Mouse (Mus musculus): Measurements from ENCODE around the gene Rbfox2.

Rbfox2 gene

DNA sequence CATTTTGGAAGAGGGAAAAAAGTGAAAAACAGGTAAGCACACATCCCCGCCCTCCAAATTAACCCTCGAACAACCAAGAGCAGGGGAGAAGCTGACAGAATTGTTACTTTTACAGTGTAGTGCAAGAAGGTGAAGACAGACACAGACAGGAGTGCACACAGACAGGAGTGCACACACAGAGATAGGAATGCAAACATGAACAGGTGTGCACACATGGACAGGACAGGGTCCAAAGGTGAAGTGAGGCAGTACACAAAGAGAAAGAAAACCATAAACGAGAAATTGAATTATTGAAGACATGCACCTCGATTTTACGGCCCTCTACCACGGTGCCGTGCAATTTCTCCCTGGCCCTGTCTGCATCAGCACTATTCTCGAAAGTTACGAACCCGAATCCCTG, 201.5 kb downstream of the Rbfox2 start:
- DNase-seq (ENCODE audit: low spot score in 2 of 2) = no peak

DNA sequence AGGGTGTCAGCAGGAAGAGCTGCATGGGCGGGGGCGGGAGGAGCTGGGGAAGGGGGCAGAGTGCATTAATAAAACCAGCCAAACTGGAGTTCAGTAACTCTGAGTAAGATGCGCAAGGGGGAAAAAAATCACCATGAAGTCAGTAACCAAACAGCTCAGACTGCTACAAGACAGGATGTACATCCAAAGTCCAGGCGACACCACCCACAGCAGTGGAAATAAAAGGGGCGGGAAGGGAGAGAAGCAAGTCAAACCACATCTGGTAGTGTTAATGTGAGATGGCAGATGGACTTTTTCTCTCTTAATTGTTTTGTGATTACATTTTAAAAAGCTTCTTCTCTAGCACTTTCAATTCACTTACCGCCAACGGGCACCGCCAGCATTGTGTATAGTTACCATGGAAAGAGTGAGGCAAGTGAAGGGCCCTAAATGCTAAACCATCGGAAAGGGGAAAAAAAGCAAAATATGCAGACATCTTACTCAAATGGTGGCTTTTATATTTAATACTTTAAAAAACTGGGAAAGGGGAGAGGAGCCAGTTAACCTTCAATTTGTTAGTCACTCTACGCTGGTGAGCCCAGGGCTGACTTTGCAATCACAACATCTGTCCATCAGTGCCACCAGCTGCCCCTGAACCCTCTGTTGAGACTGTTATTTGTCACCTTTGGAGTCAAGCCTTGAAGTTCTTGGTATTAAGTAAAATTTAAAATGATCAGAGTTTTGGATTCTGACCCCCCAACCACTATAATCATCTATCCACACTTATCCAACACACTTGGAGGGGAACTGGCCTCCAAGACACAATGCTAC, 202.2 kb downstream of the Rbfox2 start:
- DNase-seq (ENCODE audit: low spot score in 2 of 2) = no peak

DNA sequence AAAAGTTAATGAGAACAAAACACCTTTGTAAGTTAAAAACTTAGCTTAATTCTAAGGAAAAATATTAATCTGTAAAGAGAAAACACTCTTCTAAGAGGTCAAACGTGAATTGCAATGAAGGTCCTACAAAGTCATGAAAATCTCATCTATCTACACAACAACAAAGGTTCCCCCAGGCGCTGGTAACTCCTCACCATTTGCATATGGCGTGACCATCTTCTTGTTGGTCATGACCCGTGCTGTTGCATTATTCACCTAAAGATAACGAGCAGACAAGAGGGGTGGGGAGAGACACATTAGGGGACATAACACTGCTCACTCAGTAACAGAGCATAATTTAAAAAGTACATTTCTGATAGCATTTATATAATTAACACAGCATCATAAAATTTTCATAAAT, 204.1 kb downstream of the Rbfox2 start:
- DNase-seq (ENCODE audit: low spot score in 2 of 2) = no peak

DNA sequence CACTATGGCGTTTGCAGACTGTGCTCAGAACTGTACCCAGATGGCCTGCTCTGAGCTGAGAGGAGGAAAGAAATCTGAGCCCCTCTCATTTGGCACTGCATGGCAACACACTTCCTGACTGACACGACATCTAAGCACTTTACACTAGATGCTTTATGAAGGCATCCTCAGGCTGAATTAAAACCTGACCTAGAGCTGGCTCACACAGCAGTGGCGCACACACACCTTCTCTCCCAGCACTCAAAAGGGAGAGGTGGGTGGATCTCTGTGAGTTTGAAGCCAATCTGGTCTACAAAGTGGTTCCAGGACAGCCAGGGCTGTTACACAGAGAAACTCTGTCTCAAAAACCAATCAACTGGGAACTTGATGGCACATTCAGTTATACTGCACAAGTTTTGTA, 207.0 kb downstream of the Rbfox2 start:
- no peak for DNase-seq (ENCODE audit: low spot score in 2 of 2)

DNA sequence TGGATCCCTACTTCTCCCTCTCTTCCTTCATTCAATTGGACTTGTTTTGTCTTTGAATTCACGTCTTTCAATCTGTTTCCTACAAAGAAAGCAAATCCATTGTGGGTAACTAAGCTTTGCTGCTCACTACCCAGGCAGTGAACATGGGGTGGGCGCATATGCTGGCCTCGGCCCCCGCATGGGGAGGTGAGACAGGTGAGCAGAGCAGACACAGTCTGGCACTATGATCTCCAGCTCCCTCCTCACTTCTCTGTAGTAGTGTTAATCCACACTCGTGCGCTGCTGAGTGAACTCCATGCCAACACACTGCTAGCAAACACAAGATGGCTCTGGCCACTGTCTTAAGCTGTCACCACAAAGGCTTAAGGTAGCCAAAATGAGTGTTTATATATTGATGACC, 209.4 kb downstream of the Rbfox2 start:
- DNase-seq (ENCODE audit: low spot score in 2 of 2) = no peak

DNA sequence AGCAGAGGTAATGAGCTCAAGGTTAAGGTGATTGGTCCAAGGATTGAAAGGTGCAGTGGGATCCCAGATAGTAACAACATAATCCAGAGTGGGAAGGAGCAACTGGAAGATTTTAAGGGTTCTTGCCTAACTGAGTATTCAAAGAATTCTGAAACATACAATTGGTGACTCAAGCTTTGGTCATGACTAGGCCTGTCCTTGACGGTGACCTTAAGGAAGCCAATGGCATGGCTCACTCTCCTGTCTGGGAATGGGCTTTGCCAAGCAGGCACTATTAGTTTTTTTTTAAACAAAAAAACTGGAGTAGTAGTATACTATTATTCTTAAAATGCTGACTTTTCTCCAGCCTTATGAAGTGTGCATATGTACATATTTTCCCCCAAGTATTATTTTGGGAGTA, 211.6 kb downstream of the Rbfox2 start:
- no peak for DNase-seq (ENCODE audit: low spot score in 2 of 2)

DNA sequence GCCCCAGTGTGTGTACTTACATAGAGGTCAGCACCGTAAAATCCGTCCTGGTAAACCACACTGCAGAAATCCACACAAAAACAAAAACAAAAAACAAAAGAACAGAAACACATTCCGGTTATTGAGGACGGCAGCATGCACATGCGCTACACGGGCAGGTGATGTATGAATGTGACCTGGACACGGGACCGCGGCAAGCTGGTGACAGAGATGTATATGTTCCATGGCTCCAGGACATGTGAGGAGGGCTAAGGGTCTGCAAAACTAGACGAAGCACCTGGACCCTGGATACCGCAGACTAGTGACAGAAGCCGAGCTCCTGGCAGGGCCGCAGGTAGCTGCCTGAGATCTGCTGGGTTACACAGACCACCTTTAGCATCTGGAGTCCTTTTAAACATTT, 212.4 kb downstream of the Rbfox2 start:
- DNase-seq (ENCODE audit: low spot score in 2 of 2) = no peak

DNA sequence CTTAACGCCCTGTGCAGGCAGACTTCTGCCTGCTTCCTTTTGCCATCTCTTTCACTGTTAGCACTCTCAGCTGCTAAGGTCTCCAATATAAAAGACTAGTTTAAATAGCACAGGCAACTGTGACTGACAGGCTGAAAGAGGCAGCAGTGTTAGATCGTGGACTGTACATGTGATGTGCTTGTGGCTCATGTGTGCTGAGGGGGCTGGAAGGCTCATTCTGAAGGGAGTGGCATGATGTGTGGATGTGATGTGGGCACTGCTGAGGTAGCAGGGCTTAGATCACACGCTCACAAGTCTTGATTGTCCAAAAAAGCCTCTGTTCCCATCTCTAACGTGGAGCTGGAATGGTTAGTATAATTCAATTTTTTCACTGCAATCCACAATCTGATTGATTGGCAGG, 215.4 kb downstream of the Rbfox2 start:
- DNase-seq (ENCODE audit: low spot score in 2 of 2) = no peak

DNA sequence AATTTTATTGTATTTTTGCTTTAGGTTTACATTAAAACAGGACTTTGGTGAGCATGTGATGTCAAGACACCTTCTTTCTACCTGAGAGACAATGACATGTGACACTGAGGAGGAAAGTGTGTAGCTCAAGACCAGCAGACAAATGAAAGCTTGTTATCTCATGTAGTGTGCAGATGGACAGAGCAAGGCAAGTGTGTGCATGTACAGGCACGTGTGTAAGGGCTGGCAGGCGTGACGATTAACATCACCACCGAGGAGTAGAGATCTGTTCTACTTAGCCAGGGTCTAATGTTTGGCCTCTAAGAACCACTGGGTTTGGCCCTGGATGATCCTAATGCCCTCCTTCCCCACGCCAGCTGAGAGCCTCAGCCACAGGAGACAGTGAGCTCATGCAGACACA, 216.3 kb downstream of the Rbfox2 start:
- DNase-seq (ENCODE audit: low spot score in 2 of 2) = no peak

DNA sequence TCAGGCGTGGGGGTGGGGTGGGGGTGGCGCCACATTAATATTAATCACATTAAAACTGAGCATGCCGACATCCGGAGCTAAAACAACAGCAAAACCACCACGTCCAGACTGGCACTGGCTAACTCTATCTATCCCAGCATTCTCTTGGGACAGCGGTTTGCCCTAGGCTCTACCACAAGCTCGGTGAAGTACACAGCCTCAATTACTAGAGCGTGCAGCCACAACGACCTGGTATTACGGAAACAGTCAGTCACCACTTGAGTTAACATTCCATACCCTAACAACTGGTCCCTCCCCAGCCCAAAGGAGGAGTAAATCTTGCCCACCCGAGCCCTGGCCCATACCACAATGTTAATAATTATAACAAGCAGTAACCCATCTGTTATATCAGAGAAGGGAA, 217.6 kb downstream of the Rbfox2 start:
- DNase-seq (ENCODE audit: low spot score in 2 of 2) = no peak

DNA sequence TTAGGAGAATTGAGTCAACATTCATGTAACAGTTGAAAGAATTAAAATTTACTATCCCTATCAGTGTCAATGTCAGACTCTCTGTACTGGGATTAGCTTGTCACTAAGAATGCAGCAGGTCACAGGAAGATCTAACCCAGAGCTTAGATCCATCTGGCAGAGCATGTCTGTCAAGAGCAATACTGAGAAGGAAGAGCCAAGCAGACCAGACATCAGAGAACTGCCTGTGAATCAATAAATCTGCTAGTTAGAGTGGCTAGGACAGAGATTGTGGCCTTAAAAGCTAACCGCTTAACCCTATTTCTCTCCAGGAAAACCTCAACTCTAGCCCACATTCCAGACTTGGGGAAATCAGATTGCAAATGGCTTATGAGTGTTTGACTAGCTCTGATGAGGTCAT, 220.3 kb downstream of the Rbfox2 start:
- DNase-seq (ENCODE audit: low spot score in 2 of 2) = no peak

DNA sequence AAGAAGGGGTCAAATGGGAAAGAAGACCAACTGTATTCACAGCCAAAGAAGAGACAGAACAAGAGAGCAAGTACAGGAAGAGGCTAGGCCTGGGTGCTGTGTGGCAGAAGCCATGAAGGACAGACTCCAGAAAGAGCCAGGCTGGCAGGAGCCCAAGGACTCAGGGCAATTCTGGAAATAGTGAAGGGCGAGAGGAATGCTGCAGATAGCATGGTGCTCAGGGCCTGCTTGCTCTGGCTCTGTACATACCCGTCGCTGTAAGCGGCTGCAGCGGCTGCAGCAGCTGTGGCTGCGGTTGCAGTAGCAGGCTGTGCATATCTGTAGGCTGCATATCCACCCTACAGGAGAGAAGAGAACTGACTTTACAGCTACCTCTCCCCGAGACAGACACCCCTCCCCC, 221.0 kb downstream of the Rbfox2 start:
- DNase-seq (ENCODE audit: low spot score in 2 of 2) = no peak

DNA sequence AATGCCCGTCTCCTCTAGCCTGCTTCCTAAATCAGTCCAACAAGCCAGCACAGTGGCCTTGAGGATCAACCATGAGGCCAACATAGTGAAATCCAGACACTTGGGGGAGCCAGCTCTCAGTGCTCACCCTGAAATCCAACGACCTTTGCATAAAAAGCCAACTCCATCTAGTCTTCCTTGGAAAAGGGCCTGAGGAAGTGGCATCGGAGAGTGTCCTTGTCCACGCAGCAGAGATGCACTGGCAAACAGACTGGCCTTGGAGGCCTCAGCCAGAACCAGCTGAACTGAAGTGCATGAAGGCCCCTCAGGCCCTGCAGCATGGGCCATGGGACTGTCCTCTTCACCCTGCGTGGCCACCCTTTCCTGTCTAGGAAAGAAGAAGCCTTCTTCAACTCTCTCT, 225.3 kb downstream of the Rbfox2 start:
- DNase-seq (ENCODE audit: low spot score in 2 of 2) = no peak

DNA sequence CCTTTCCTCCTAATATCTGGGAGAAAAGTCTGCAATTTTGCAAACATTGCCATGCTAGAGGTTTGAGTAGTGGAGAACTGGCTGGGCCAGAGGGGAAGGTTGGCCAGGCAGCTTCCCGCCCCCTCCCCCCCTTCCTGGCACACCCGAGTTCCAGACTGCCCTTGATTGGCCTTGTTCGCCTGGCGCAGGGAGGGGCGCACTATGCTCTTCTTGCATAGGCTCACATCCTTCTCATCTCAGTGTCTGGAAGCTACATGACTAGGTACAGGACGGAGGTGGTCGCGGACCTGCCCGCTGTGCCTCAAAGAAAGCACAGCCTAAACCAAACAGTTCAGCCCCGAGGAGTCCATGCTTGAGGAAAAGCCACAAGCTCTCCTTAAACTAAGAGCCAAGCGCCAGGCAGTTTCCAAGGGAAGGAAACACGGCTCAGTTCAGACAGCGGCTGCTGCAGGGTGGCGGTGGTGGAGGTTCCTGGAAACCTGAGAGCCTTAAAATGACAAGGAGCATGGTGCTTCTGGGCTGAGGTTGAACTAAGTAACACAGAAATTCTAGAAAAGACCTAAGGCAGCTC, 226.0 kb downstream of the Rbfox2 start:
- DNase-seq (ENCODE audit: low spot score in 2 of 2) = no peak

DNA sequence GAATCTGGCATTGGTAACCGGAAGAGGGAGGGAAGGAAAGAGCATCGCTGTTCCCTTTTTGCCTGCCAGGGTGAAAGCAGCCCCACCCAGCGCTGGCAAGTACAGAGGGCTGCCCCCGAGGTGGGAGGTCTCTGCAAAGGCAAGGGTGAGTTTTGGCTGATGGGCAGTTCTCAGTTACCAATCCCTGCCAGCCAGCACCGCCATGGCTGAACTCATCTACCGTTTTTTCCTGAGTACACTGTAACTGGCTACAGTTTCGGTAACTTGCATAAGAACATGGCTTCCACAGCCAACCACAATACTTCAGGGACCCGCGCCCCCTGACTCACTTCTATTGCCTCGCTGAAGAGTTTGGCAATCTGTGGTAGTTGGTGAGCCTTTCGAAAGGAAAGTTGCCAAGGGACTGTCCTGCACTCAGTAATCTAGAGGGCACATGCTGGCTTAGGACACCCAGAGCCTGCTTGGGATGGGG, 226.9 kb downstream of the Rbfox2 start:
- DNase-seq (ENCODE audit: low spot score in 2 of 2) = no peak

DNA sequence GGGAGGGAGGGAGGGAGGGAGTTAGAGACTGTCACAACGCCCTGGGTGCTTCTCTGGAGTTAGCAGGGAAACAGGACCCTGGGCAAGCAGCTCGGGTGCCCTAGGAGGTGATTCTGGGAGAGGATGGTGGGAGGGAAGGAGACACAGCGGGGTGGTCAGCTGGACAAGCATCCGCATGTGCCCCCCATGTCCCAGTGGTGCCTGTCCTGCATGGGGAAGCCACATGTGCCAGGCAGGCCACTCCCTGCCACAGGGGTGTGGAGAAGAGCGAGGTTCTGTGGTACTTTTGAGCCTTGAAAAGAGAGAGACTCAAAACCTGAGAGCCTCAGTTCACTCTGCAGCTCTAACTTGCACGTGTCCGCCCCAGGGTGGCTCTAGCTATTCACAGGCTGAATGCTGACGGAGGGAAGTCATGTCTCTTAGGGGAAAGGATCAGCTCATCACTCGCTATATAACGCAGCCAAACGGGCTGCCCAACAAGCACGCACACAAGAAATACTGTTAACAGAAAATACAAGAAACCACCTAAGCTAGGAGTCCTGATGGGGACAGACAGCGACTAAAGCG, 227.5 kb downstream of the Rbfox2 start:
- DNase-seq (ENCODE audit: low spot score in 2 of 2) = no peak

DNA sequence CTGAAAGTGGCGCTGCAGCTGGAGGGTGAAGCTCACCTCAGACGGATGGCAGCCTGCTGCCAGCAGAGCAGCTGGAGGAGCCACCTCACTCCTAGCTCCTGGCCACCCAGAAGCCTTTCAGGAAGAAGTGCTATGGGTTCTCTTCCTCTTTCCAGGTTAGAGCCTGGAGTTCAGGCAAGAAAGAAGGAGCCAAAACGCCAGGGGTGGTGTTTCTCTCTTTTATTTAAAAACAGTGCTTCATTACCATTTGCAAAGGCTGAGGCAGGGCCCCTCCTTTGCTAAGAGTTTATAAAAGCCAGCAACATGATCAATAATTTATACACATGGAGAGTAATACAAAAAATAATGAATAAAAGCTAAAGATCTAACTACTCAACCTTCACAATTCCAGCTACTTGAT, 228.0 kb downstream of the Rbfox2 start:
- no peak for DNase-seq (ENCODE audit: low spot score in 2 of 2)

DNA sequence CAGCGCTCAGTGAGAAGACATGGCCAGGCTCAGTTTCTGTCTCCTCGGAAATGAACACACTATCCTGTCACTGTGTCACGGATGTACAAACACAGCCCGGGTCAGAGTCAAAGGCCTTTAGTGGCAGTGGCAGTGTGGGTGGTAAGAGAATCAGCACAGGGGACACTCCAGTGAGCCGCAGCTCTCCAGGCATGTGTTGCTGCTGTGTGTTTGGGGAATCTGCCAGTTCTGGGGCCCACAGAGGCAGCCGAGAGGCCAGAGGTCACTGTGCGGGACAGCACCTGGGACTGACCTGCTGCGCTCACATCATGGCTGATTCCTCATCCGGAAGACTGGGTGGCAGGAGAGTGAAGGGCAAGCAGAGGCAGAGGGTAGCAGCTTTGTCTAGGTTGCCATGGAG, 228.9 kb downstream of the Rbfox2 start:
- no peak for DNase-seq (ENCODE audit: low spot score in 2 of 2)

DNA sequence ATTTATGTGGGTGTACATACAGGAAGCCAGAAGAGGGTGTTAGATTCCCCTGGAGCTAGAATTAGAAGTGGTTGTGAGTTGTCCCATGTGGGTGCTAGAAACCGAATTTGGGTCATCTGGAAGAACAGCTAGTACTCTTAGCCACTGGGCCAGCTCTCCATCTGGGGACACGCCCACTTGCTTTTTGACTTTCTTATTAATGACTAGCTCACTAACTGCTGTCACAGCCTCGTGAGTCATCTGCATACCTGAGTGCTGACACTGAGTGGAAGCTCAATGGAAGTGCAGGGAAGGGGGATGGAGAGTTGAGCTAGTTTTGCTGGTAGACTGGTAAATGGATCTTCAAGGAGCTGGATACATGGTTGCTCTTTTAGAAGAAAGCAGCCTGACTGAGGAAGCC, 230.3 kb downstream of the Rbfox2 start:
- DNase-seq (ENCODE audit: low spot score in 2 of 2) = no peak

DNA sequence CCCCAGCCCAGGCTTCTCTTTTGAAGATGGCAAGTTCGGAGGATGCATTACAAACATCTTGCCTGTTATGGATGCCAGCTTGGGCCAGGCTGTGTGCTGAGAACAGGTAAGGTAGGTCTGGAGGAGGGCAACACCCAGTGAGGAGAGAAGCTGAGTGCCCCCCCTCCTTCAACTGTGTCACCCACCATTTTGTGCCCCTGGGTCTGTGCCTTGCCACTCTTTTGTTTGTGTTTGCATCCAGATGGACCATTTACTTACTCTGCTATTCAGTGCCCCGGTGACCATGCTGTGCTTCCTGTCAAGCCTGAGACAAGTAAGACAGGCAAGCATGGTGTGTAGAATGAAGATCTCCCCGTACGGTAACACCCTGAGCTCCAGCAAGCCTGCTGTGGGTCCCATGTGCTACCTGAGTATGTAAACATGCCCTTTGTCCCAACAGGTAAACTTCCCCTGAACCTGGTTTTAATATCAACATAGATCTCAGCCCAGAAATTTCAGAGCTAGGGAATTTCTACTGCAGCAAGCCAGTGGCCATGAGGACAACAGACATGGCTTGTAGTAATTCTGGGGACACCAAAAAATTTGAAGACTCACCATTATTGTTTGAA, 234.1 kb downstream of the Rbfox2 start:
- no peak for DNase-seq (ENCODE audit: low spot score in 2 of 2)

DNA sequence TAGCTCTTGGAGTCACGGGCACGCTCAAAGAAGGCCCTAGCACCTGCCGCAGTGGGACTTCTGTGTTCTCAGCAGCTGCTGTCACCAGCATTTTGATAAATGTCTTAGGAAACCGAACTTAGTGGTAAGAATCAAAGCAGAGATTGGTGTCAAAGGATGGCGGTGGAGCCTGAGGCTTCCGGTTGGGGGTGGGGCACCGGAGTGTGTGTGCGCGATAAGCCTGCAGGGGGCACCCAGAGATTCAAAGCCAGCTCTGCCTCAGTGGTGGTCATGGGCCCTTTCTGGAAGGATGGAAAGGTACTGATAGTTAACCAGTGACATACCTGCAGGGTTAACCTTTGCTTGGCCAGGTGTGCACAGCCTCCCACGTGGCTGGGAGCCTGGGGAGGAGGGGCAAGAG, 235.3 kb downstream of the Rbfox2 start:
- DNase-seq (ENCODE audit: low spot score in 2 of 2) = peak in 1 of 2 experiments; percentile 7

DNA sequence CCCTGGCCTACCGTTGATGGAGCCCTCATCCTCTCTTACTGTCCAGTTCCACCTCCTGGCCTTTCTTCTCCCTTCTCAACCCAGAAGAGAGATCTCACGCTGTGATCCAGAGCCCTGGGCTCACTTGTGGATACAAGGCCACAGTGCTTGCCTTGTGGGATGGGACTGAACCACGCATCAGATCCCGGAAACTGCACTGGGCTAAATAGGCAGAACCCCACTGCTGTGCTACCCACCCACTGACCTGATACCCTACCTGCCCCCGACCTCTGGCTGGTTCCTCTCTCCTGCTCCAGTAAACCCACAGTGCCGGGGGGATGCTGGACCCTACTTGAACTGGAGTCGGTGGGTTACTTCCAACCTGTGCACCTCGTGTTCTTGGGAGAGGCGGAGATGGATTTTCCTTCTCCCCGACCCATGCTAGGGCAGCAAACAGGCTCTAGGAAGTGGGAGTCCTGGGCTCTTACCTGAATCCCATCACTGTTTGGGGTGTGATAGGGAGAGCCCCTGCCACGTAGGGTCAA, 236.0 kb downstream of the Rbfox2 start:
- no peak for DNase-seq (ENCODE audit: low spot score in 2 of 2)

DNA sequence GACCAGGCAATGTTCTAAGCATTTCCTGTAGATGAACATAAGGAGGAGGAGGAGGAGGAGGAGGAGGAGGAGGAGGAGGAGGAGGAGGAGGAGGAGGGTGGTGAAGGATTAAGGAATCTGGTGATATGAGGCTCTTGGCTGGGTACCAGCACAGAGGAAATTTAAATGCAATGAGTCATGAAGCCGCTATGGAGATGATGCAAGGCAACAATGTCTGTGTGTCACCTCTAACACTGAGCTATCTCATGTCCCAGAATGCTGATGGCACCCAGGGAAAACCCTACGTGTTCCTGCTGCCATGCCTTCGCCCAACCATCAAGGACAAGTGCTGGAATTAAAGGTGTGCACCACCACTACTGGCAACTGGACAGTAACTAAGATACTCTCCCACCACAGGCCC, 237.8 kb downstream of the Rbfox2 start:
- no peak for DNase-seq (ENCODE audit: low spot score in 2 of 2)
